Mouse (Mus musculus) hindbrain, embryonic 11.5 days (tissue): ENCODE results near the gene Iqcn. TPM values are rescaled to one million over a fixed set of nuclear protein-coding genes. Genes with fewer than 3 reads are reported as not detected.
A peak's percentile ranks its signal among the peaks of the same experiment; 100 is the strongest.

Experiments used
- ATAC-seq: fragments of 200-750 bp; cut with Nextera tagmentation; 2 replicates; pipeline ENCODE4 v1.8.0; 2017; ENCODE audit warnings: mild to moderate bottlenecking, moderate TSS enrichment, moderate library complexity; ENCODE audit not compliant: low FRiP score
- DNase-seq: peaks from one replicate; pipeline ENCODE4 v3.0.0-alpha.2; 2015; ENCODE audit warnings: low spot score
- H3K27ac ChIP-seq: fragments of 300-500 bp; sonication (generic); 2 replicates; pipeline ENCODE4 v1.5.1; 2014; ENCODE audit warnings: mild to moderate bottlenecking, low read depth, low read length
- H3K27me3 ChIP-seq: fragments of 300-500 bp; sonication (generic); 2 replicates; pipeline ENCODE4 v1.6.1; 2014; ENCODE audit warnings: mild to moderate bottlenecking, low read length, moderate library complexity, mixed read lengths; ENCODE audit not compliant: control insufficient read depth, insufficient read depth
- H3K36me3 ChIP-seq: fragments of 300-500 bp; sonication (generic); 2 replicates; pipeline ENCODE4 v1.6.1; 2014; ENCODE audit warnings: mild to moderate bottlenecking, low read length, moderate library complexity, mixed read lengths; ENCODE audit not compliant: control insufficient read depth, insufficient read depth
- H3K4me1 ChIP-seq: fragments of 300-500 bp; sonication (generic); replicated peaks from 2 replicates; pipeline ENCODE4 v1.6.1; 2014; ENCODE audit warnings: low read length, mixed read lengths; ENCODE audit not compliant: control insufficient read depth, insufficient read depth
- H3K4me2 ChIP-seq: fragments of 300-500 bp; sonication (generic); replicated peaks from 2 replicates; pipeline ENCODE4 v1.6.1; 2014; ENCODE audit warnings: mild to moderate bottlenecking, low read depth, low read length
- H3K4me3 ChIP-seq: fragments of 300-500 bp; sonication (generic); 2 replicates; pipeline ENCODE4 v1.5.1; 2014; ENCODE audit warnings: low read depth, low read length
- H3K9ac ChIP-seq: fragments of 300-500 bp; sonication (generic); 2 replicates; pipeline ENCODE4 v1.6.1; 2014; ENCODE audit warnings: low read depth, low read length
- H3K9me3 ChIP-seq: fragments of 300-500 bp; sonication (generic); 2 replicates; pipeline ENCODE4 v1.6.1; 2016; ENCODE audit warnings: low read length; ENCODE audit not compliant: control insufficient read depth
- WGBS: fragments of 180-500 bp; shearing (Covaris S2); extraction: QIAGEN DNeasy Blood & Tissue Kit; methylation state at CpG from one replicate; pipeline ENCODE4 v1.1.7; 2014; 5-methylcytosine and 5-hydroxymethylcytosine counted together
- polyA plus RNA-seq: library from polyadenylated mRNA; unstranded; fragments of >200 nt; fragmentation: Nextera tagmentation; extraction: Ambion mirVana; gene quantifications from 2 replicates; pipeline ENCODE4 v1.2.1, GENCODE M21; 2014

Gene Iqcn
- polyA plus RNA-seq, 1 experiment from 2014 or later = 0.03 TPM

GRCm38 (mm10) chr8:70749097-70749674 lies 45.9 kb downstream of the Iqcn start:
- 84% methylated on average over 19 of the region's 19 CpGs for WGBS
- H3K27me3 ChIP-seq = peaks cover 19% of the 10 kb centered on the region
- no peak overlapping the region for H3K4me2 ChIP-seq
- DNase-seq (no peak), ATAC-seq (no peak)
- H3K4me1 ChIP-seq = no peaks in the 10 kb centered on the region
- no peaks in the 10 kb centered on the region for H3K36me3 ChIP-seq
- no peak overlapping the region for H3K27ac ChIP-seq
- no peak overlapping the region for H3K4me3 ChIP-seq
- no peaks in the 10 kb centered on the region for H3K9me3 ChIP-seq
- H3K9ac ChIP-seq = no peak overlapping the region

GRCm38 (mm10) chr8:70750128-70750680 lies 46.9 kb downstream of the Iqcn start:
- Histone ChIP-seq H3K27me3 (peaks cover 13% of the 10 kb centered on the region; the same call in 1 of the 2 replicates), H3K9ac (no peak overlapping the region), H3K4me2 (no peak overlapping the region), H3K36me3 (no peaks in the 10 kb centered on the region), H3K4me3 (no peak overlapping the region), H3K9me3 (no peaks in the 10 kb centered on the region), H3K4me1 (no peaks in the 10 kb centered on the region), H3K27ac (no peak overlapping the region)
- WGBS = 79% methylated on average over 13 of the region's 13 CpGs
- DNase-seq (no peak), ATAC-seq (no peak)

- H3K4me2 ChIP-seq = no peak overlapping the region
- no peak overlapping the region; the same call in 1 of the 2 replicates for H3K27ac ChIP-seq
- WGBS = 38% methylated on average over 11 of the region's 11 CpGs
- no peak overlapping the region for H3K4me3 ChIP-seq
- no peaks in the 10 kb centered on the region for H3K9me3 ChIP-seq
- DNase-seq (peak; percentile 84), ATAC-seq (no peak)
- H3K27me3 ChIP-seq = peaks cover 3% of the 10 kb centered on the region; the same call in 1 of the 2 replicates
- no peaks in the 10 kb centered on the region for H3K4me1 ChIP-seq
- no peak overlapping the region for H3K9ac ChIP-seq
- no peaks in the 10 kb centered on the region for H3K36me3 ChIP-seq
Observed at GRCm38 (mm10) chr8:70752000-70752764, 48.9 kb downstream of the Iqcn start.

GRCm38 (mm10) chr8:70753151-70753550 lies 49.9 kb downstream of the Iqcn start:
- Histone ChIP-seq H3K36me3 (no peaks in the 10 kb centered on the region), H3K27ac (peak overlapping the region; percentile 13; the same call in 1 of the 2 replicates), H3K9me3 (no peaks in the 10 kb centered on the region), H3K27me3 (no peaks in the 10 kb centered on the region), H3K4me2 (0 out of 2 replicates have a peak overlapping the region, but pooled peaks have one; percentile 12), H3K4me1 (no peaks in the 10 kb centered on the region), H3K4me3 (no peak overlapping the region), H3K9ac (no peak overlapping the region)
- 29% methylated on average over 21 of the region's 21 CpGs for WGBS
- ATAC-seq (no peak), DNase-seq (no peak)

GRCm38 (mm10) chr8:70754043-70754870 lies 51.0 kb downstream of the Iqcn start, which contains the start of gene Rab3a:
Gene Rab3a, plus strand, starts transcription at chr8:70754679.
- H3K4me1 ChIP-seq = no peaks in the 10 kb centered on the region; the same call in 1 of the 2 replicates
- WGBS = 9% methylated on average over 37 of the region's 37 CpGs
- DNase-seq = peak; percentile 98

GRCm38 (mm10) chr8:70754871-70755660 lies 51.8 kb downstream of the Iqcn start:
- peak overlapping the region; percentile 62 for H3K4me2 ChIP-seq
- H3K4me1 ChIP-seq = no peaks in the 10 kb centered on the region; the same call in none of the 2 replicates
- DNase-seq (peak; percentile 64), ATAC-seq (peak; percentile 25)
- 18% methylated on average over 49 of the region's 50 CpGs for WGBS
- H3K27me3 ChIP-seq = no peaks in the 10 kb centered on the region
- H3K9ac ChIP-seq = peak overlapping the region; percentile 66
- no peaks in the 10 kb centered on the region for H3K36me3 ChIP-seq
- peak overlapping the region; percentile 65; the same call in 1 of the 2 replicates for H3K27ac ChIP-seq
- H3K4me3 ChIP-seq = peak overlapping the region; percentile 60
- no peaks in the 10 kb centered on the region for H3K9me3 ChIP-seq

More at GRCm38 (mm10) chr8:70754043-70754870, 51.0 kb downstream of the Iqcn start, which contains the start of gene Rab3a:
- Histone ChIP-seq H3K36me3 (no peaks in the 10 kb centered on the region), H3K27me3 (no peaks in the 10 kb centered on the region), H3K27ac (peak within 1 kb of the TSS; percentile 65; the same call in 1 of the 2 replicates), H3K9ac (peak within 1 kb of the TSS; percentile 66), H3K9me3 (no peaks in the 10 kb centered on the region), H3K4me3 (peak within 1 kb of the TSS; percentile 60), H3K4me2 (peak within 1 kb of the TSS; percentile 62)
- ATAC-seq = peak; percentile 98

GRCm38 (mm10) chr8:70755661-70756475 lies 52.6 kb downstream of the Iqcn start:
- 0 out of 2 replicates have a peak overlapping the region, but pooled peaks have one; percentile 66 for H3K9ac ChIP-seq
- peaks cover 2% of the 10 kb centered on the region for H3K4me1 ChIP-seq
- 89% methylated on average over 24 of the region's 24 CpGs for WGBS
- H3K27me3 ChIP-seq = no peaks in the 10 kb centered on the region
- DNase-seq = no peak
- no peaks in the 10 kb centered on the region for H3K36me3 ChIP-seq
- peak overlapping the region; percentile 62 for H3K4me2 ChIP-seq
- H3K27ac ChIP-seq = no peak overlapping the region
- no peaks in the 10 kb centered on the region for H3K9me3 ChIP-seq
- ATAC-seq = no peak
- peak overlapping the region; percentile 60 for H3K4me3 ChIP-seq
